Mouse (Mus musculus): Measurements from ENCODE around the gene Slc29a2. TPM values are rescaled to one million over a fixed set of nuclear protein-coding genes. Genes with fewer than 3 reads are reported as not detected.

Gene Slc29a2
- total RNA-seq, 2 experiments from 2014 or later: 22.0 to 24.1 TPM

- DNase-seq (ENCODE audit: extremely low spot score in 1 of 2, low spot score in 2 of 2): no peak
- intact Hi-C loops (cut with DNase I): no loop called here
Observed at GRCm38 (mm10) chr19:5052853-5053252, 29.2 kb downstream of the Slc29a2 start.

DNA sequence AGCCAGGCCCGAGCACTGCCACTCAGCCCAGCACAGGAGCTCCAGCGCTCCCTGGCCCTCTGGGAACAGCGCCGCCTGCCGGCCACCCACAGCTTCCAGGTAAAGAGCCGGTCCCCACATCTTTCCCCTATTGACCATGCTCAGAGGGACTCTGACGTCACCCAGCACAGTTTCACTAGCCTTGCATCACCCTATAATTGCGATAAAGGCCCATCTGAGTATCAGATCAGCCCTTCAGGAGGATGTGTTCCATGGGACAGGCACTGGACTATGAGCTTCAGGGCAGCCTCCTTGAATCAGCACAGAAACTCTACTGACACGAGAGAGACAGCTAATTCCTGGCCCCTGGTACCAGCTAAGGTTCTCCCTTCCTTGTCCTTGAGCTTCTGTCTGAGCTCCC, 30.2 kb downstream of the Slc29a2 start:
- DNase-seq (ENCODE audit: extremely low spot score in 1 of 2, low spot score in 2 of 2): peak in 1 of 2 experiments; percentile 71
- intact Hi-C loops (cut with DNase I): no loop called here

DNA sequence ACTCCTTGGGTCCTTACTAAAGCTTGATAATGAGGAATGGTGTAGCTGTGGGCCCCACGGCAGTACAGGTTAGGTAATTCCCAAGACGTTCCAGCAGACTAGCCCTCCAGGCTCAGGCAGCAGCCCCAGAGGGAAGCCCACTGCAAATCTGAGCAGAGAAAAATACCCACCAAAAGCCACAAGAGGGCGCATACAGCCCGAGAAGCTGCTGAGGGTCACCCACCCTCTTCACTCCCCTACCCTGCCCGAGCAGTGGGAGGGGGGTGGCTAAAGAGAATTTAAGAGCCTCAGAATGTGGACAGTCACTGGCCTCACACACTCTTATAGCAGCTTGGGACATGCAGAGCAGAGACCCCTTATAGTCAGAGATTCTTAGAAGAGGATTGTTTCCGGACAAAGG, 32.6 kb downstream of the Slc29a2 start:
- DNase-seq (ENCODE audit: extremely low spot score in 1 of 2, low spot score in 2 of 2): peak in 1 of 2 experiments; percentile 66
- intact Hi-C loops (cut with DNase I): loop anchor here (2.0 kb wide), 1 partner anchor 17 kb away; no protein-coding TSS in a partner anchor

DNA sequence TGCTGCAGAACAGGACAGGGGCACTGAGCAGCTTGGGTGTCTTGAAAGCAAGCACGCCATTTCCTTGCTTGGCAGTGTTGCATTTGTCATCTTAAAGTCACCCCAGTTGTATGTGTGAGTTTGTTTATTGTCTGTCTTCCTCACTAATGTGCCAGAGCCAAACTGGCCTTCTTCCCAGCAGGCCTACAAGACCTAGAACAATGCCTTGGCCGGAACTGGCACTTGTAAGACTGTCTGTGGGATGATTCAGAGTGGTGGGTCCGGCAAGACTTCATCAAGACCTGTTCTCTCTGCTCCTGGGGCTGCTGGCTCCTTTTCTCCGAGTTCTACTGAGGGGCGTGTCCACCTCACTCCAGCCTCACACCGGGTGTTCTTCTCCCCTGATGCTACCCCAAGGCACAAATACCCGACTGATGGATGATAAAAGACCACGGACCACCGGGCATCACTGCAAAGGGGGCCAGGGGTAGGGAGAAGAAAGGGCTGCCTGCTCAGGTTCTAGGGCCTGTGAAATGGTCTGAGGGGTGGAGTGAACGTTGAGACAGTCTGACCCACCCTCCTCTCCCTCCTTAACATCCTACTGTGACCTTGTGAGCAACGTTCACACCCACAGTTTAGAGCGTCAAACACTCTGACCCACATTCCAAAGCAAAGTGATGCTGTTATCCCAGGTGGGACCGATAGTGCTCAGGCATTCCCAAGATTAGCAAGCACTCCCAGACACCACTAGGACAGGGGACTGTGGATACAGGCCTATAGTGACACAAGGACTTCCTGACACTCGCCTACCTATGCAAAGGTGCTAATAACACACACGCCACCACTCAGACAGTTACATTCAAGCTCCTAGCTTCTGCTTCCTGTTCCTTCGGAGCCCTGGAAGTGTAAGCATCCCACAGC, 34.5 kb downstream of the Slc29a2 start:
- DNase-seq (ENCODE audit: extremely low spot score in 1 of 2, low spot score in 2 of 2): no peak
- intact Hi-C loops (cut with DNase I): loop anchor here (2.0 kb wide), 1 partner anchor 15 kb away; no protein-coding TSS in a partner anchor

- DNase-seq (ENCODE audit: extremely low spot score in 1 of 2, low spot score in 2 of 2): peak in 1 of 2 experiments; percentile 66
- intact Hi-C loops (cut with DNase I): no loop called here
Observed at GRCm38 (mm10) chr19:5058801-5059771, 35.4 kb downstream of the Slc29a2 start.

GRCm38 (mm10) chr19:5060365-5061330, 37.0 kb downstream of the Slc29a2 start:
- intact Hi-C loops (cut with DNase I): no loop called here
- peak in 1 of 2 experiments; percentile 52 for DNase-seq (ENCODE audit: extremely low spot score in 1 of 2, low spot score in 2 of 2)

DNA sequence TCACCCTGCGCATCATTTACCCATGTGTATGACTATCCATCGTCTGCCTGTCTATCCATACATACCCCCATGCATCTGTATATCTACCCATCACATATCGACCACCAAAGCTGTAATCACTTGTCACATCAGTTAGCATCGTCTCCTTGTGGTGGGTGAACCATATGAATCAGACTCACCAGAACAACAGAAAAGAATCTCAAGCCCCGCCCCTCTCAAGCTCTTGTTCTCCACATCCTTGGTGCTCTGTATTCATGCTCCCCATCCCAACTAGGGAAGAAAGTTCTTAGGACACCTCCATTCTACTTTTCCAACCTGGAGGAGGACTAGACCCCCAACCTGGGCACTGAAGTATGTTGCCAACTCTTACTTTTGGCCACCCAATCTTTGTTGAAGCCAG, 38.4 kb downstream of the Slc29a2 start:
- DNase-seq (ENCODE audit: extremely low spot score in 1 of 2, low spot score in 2 of 2): no peak
- intact Hi-C loops (cut with DNase I): no loop called here

GRCm38 (mm10) chr19:5062446-5062845, 38.8 kb downstream of the Slc29a2 start:
- intact Hi-C loops (cut with DNase I): no loop called here
- DNase-seq (ENCODE audit: extremely low spot score in 1 of 2, low spot score in 2 of 2): no peak

DNA sequence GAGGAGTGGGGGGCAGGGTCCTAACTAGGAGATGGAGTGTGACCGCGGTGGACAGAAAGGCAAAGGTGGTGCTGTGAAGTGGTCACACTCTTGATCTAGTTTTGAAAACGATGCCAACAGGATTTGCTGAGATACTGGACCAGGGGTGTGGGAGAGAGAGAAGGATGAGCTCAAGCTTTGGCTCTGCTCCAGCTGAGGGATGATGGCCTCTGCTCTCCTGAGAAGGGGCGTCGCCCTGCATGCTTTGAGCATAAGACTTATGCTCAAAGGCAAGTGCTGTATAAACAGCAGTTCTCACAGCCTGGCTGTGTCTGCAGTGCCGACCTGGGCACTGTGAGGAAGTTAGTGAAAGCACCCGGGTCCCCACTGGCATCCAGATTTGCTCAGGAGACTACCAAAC, 41.4 kb downstream of the Slc29a2 start:
- peak in 1 of 2 experiments; percentile 62 for DNase-seq (ENCODE audit: extremely low spot score in 1 of 2, low spot score in 2 of 2)
- intact Hi-C loops (cut with DNase I): no loop called here

GRCm38 (mm10) chr19:5067040-5067799, 43.6 kb downstream of the Slc29a2 start:
- no peak for DNase-seq (ENCODE audit: extremely low spot score in 1 of 2, low spot score in 2 of 2)
- intact Hi-C loops (cut with DNase I): no loop called here

DNA sequence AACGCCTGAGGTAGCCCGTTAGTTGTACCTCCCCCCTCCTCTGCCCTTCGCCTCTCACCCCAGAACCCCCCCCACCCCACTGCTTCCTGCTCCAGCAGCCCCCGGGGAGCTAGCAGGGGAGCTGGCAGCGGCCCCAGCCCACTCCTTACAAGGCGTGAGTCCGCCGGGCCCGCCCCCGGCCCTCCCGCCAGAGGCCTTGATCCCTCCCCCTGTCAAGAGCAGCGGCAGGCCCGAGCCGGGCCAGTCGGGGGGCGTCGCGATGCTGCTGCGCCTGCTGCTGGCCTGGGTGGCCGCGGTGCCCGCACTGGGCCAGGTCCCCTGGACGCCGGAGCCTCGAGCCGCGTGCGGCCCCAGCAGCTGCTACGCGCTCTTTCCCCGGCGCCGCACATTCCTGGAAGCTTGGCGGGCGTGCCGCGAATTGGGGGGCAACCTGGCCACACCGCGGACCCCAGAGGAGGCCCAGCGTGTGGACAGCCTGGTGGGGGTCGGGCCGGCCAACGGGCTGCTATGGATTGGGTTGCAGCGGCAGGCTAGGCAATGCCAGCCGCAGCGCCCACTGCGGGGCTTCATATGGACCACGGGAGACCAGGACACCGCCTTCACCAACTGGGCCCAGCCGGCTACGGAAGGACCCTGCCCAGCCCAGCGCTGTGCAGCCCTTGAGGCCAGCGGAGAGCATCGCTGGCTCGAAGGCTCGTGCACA, 44.4 kb downstream of the Slc29a2 start, which contains the start of gene Cd248:
Cd248 (plus strand) TSS at position 212 of the 703 bp plus-strand sequence.
- intact Hi-C loops (cut with DNase I): no loop called here
- DNase-seq (ENCODE audit: extremely low spot score in 1 of 2, low spot score in 2 of 2): peak in 1 of 2 experiments; percentile 90

DNA sequence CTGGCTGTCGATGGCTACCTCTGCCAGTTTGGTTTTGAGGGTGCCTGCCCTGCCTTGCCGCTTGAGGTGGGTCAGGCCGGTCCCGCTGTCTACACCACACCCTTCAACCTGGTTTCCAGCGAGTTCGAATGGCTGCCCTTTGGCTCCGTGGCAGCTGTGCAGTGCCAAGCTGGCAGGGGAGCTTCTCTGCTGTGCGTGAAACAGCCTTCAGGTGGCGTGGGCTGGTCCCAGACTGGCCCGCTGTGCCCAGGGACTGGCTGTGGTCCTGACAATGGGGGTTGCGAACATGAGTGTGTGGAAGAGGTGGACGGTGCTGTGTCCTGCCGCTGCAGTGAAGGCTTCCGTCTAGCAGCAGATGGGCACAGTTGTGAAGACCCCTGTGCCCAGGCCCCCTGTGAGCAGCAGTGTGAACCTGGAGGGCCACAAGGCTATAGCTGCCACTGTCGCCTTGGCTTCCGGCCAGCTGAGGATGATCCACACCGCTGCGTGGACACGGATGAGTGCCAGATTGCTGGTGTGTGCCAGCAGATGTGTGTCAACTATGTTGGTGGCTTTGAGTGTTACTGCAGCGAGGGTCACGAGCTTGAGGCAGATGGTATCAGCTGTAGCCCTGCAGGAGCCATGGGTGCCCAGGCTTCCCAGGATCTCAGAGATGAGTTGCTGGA, 45.0 kb downstream of the Slc29a2 start:
- intact Hi-C loops (cut with DNase I): no loop called here

GRCm38 (mm10) chr19:5069486-5069885, 45.8 kb downstream of the Slc29a2 start:
- intact Hi-C loops (cut with DNase I): no loop called here
- no peak for DNase-seq (ENCODE audit: extremely low spot score in 1 of 2, low spot score in 2 of 2)

More for the DNA sequence above, 45.0 kb downstream of the Slc29a2 start:
- peak in 1 of 2 experiments; percentile 65 for DNase-seq (ENCODE audit: extremely low spot score in 1 of 2, low spot score in 2 of 2)

- no peak for DNase-seq (ENCODE audit: extremely low spot score in 1 of 2, low spot score in 2 of 2)
- intact Hi-C loops (cut with DNase I): no loop called here
Observed at GRCm38 (mm10) chr19:5069978-5070377, 46.3 kb downstream of the Slc29a2 start.

DNA sequence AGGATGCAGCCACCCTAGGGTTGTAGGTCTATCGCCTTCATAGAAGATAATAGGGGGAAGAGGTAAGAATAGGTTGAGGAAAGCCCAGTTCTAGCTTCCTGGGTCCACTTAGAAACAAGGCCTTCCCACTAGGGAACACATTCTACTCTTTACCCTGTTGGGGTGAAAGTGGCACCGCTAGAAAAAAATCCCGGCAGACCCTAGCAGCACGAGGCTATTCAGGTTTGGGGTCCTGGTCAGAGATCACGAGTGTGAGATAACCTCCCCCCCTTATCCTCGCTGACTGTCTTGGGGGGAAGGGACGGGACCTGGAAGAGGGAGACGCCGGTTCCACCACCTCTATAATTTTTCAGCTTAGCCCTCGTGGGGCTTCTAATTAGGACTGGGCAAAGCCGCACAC, 47.4 kb downstream of the Slc29a2 start:
- no peak for DNase-seq (ENCODE audit: extremely low spot score in 1 of 2, low spot score in 2 of 2)
- intact Hi-C loops (cut with DNase I): no loop called here

Measured in left cerebral cortex, postnatal 10 days (tissue).